Mouse (Mus musculus) left cerebral cortex, adult 8-10 months (tissue): ENCODE measurements around the gene Hoxa7. TPM values are rescaled to one million over a fixed set of nuclear protein-coding genes. Genes with fewer than 3 reads are reported as not detected.

Experiments
- DNase-seq, 2 experiments: peaks; one replicate each; pipeline ENCODE4 v3.0.0; 2022; ENCODE audit warnings: low spot score in 2 of 2
- total RNA-seq, 4 experiments: library from RNA; stranded (reverse); gene quantifications; 2 replicates each; pipeline ENCODE4 v1.2.4; 2022

Gene Hoxa7
- total RNA-seq, 4 experiments from 2014 or later: not detected

GRCm38 (mm10) chr6:52177806-52178205 lies 43.8 kb downstream of the Hoxa7 start:
- no peak for DNase-seq

DNA sequence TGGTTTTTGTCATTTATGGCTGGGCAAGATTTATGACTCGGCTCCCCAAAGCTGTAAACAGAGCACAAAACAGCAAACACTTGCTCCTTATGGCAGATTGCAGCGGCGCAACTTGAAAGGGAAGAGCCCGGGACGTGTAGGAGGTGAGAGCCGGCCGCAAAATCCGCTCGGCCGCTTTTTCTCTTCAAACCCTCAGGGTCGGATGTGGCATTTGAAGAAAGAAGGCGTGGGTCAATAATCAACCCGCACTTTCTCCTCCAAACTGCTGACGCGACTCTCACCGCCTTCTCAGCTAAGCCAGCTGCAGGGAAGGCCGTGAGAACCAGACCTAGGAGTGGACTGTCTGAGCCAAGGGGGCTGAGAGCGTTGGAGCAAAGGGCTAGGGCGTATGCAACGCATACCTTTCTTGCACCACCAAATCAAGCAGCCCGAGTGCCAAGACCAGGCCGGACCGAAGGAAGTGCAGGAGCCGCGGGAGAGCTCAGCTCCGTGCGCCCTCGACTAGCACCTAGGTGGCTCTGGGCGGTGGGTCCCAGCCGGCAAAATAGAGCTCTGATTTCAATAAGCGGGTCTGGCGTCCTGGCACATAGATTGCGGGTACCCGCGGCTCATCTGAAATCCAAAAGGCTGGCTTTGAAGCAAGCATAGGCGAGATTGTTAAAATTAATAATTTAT lies 44.5 kb downstream of the Hoxa7 start, which contains the start of gene 5730596B20Rik:
TSS of gene 5730596B20Rik (plus strand) at position 438 of the 675 bp plus-strand sequence.
- DNase-seq: no peak

DNA sequence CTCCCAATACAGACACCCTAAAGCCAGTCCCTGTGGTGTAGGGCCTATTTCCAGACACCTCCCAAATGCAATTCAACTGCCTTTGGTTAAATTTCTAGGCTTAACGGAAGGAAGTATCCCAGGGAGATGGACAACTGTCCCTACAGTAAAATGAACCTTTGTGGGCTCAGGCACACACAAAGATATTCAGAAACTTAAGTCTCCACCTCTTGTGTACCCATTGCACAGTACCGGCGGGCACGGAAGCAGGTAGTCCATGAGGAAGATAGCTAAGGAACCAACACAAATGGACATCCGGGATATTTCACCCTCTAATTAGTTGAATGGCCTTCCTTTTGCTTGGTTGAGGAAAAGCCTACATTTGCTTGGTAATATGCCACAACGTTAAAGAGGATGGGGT lies 45.3 kb downstream of the Hoxa7 start:
- no peak for DNase-seq

DNA sequence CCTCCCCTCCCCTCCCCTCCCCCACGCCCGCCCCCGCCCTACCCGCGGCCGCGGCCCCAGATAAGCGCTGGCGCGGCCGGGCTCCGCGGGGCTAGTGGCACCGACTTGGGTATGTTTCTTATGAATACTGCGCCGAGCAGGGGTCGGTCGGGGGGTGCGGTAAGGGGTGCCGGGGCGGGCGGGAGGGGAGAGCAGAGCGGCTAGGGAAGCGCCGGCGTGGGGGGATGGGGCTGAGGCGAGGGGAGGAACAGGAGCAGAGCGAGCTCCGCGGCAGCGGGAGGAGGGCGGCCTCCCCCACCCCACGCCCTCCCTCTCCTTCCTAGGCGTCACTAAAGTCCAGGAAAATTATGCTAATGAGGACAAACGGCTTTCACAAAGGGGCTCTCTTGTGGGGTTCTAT lies 45.8 kb downstream of the Hoxa7 start:
- no peak for DNase-seq

- no peak for DNase-seq
Measured at GRCm38 (mm10) chr6:52174968-52175751, 46.5 kb downstream of the Hoxa7 start.

- DNase-seq: no peak
Measured at GRCm38 (mm10) chr6:52173648-52174047, 48.0 kb downstream of the Hoxa7 start.

- DNase-seq: no peak
Measured at GRCm38 (mm10) chr6:52172501-52172900, 49.2 kb downstream of the Hoxa7 start.

DNA sequence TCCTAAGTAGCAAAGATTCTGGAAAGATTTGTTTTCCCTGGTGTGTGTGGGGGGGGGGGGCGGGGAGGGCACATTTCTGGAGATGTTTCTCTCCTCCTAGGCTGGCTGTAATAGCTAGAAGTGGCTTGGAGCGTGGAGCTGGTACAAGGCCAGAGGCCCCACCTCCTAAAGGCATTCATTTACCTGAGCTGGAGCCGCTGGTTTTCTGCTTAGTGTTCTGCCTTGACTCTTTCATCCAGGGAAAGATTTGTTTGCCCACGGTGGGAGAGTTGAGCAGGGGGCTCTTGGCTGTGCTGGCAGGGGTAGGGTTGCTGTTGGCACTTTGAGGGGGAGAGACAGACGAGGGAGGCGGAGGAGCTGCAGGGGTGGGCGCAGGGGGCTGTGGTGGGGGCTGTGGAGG lies 49.7 kb downstream of the Hoxa7 start:
- no peak for DNase-seq

DNA sequence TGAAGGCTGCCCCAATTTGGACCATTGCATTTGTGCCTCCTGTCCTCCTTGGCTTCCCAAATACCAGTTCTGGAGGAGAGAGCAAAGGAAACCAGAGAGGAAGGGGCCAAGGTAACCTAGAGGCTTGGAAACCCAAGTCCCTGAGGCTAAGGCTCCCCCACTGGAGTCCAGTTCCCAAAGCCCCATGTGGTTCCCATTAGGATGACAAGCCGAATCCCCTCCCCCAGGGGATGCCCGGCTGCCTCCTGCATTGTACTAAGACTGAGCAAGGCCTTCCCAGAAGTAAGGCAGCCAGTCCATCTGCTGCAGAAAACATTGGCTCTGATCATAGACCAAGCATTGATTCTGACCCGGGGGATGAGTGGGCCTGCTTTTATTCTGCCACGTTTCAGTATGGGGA lies 50.3 kb downstream of the Hoxa7 start:
- DNase-seq: no peak

DNA sequence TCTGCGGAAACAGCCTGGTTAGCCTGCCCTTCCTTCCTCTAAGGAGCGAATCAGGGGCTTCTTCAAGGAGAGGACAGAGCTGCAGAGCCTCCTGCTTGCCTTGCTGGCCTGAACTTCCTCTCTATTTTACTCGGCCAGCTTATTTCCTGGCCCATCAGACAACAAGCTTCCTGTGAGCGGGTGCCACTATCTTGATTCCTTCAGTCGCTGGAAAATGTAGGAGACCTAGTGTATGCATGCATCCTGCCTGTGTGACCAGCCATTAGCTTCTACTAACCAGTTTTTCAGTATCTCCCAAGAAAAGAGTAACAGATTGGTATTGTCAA lies 50.8 kb downstream of the Hoxa7 start:
- DNase-seq: no peak

- DNase-seq: no peak
Measured at GRCm38 (mm10) chr6:52170166-52170897, 51.3 kb downstream of the Hoxa7 start.

- no peak for DNase-seq
Measured at GRCm38 (mm10) chr6:52169499-52170165, 52.0 kb downstream of the Hoxa7 start.

- no peak for DNase-seq
Measured at GRCm38 (mm10) chr6:52168191-52169055, 53.2 kb downstream of the Hoxa7 start.

GRCm38 (mm10) chr6:52167736-52168161 lies 53.9 kb downstream of the Hoxa7 start:
- DNase-seq: no peak

- DNase-seq: no peak
Measured at GRCm38 (mm10) chr6:52167176-52167575, 54.5 kb downstream of the Hoxa7 start.

- no peak for DNase-seq
Measured at GRCm38 (mm10) chr6:52166431-52167077, 55.1 kb downstream of the Hoxa7 start.

DNA sequence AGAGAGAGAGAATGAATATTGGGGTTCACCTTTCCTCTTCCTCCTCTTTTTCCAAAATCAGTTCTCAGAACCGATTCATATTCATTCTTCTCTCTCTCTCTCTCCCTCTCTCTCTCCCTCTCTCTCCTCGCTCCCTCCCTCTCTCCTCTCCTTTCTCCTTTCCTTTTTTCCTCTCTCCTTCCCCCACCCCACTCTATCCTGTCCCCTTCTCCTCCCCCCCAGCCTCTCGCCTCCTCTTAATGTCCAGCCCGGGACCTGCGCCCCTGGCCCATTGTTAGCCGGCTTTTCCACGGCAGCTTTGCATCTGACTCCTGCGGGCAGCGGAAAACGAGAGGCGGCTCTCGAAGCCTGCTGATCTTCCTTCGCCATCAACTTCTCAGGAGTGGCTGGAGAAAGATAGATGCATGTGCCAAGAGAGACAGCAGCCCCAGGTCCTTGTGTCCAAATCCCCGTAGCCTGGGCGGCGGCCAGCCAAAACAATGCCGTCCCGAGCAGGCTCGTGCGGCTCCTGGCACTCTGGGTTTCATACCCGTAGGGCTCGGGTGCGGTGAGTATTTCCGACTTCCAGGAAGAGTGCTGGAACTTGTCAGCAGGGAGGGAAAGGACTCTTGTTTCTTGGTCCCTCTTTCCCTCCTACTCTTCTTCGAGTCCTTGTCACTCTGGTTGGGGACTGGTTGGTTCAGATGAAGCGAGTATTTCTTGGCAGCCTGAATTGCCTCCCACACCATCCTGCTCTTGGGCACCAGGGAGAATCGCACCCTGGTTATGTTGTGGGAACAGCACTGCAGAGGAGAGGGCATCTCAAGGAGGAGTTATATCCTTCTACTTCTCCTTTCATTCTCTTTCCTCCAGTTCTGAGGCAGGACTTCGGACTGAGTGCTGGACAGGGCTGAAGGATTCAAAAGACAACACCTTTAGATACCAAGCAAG lies 55.9 kb downstream of the Hoxa7 start:
- DNase-seq: no peak

- no peak for DNase-seq
Measured at GRCm38 (mm10) chr6:52164626-52165440, 56.8 kb downstream of the Hoxa7 start, which contains the start of gene Hoxa2. Hoxa2 (minus strand) TSS chr6:52164831.
